In genomic region chr1:171513234-171513633, GRCm38 (mm10) we compare ENCODE assay signal across 23 mouse cellular contexts. TPM values are rescaled to one million over a fixed set of nuclear protein-coding genes. Genes with fewer than 3 reads are reported as not detected.
DNase-seq lines count a peak whose midpoint lies in the region; ATAC-seq and TF ChIP-seq lines count a peak whose summit lies in the region.
"Had no signal": no experiment of that assay in that cellular context is flagged by ENCODE, and none has a peak within 500 bp of the region (broad histone marks: within the 10 kb centered on the region; RNA-seq: fewer than 3 reads in every experiment).

No protein-coding gene starts in this region.

- H3K27ac ChIP-seq in layer of hippocampus, adult 2 months = no peak overlapping the region
- no peak overlapping the region for H3K27ac ChIP-seq in CH12.LX (ENCODE audit: insufficient read depth, low read depth)
- no peak overlapping the region for H3K27ac ChIP-seq in ES-Bruce4 (ENCODE audit: insufficient read depth, low read length)
- H3K27ac ChIP-seq in midbrain, embryonic 10.5 days (replicated peaks) = no peak overlapping the region
- H3K27ac ChIP-seq: embryonic facial prominence, embryonic 15.5 days; heart, embryonic 13.5 days; limb, embryonic 13.5 days; neural tube, embryonic 12.5 days had no signal

- H3K4me3 ChIP-seq in layer of hippocampus, adult 2 months = no peak overlapping the region
- H3K4me3 ChIP-seq in CH12.LX (replicated peaks in 1 of 3; ENCODE audit: low read depth in 2 of 3, low read length in 2 of 3, poor library complexity in 1 of 3) = no peak overlapping the region
- no peak overlapping the region for H3K4me3 ChIP-seq in ES-Bruce4 (ENCODE audit: low read depth, low read length)
- H3K4me3 ChIP-seq in midbrain, embryonic 10.5 days = no peak overlapping the region
- H3K4me3 ChIP-seq: embryonic facial prominence, embryonic 15.5 days; heart, embryonic 13.5 days; limb, embryonic 13.5 days; neural tube, embryonic 12.5 days had no signal

- peaks cover 3% of the 10 kb centered on the region for H3K9me3 ChIP-seq in CH12.LX (replicated peaks; ENCODE audit: low read length)
- H3K9me3 ChIP-seq in ES-Bruce4 (replicated peaks; ENCODE audit: control insufficient read depth, insufficient read depth, low read length, poor library complexity, severe bottlenecking) = 0 out of 2 replicates have a peak, but pooled peaks cover under 1% of the 10 kb centered on the region
- H3K9me3 ChIP-seq in midbrain, embryonic 10.5 days (replicated peaks) = 0 out of 2 replicates have a peak, but pooled peaks cover 2% of the 10 kb centered on the region
- H3K9me3 ChIP-seq: embryonic facial prominence, embryonic 15.5 days; limb, embryonic 13.5 days; neural tube, embryonic 12.5 days had no signal

- TF ChIP-seq EP300 in CH12.LX (IDR thresholded peaks at IDR 0.05; ENCODE audit: low read length) (no peak), ES-Bruce4 (IDR thresholded peaks at IDR 0.05; ENCODE audit: insufficient read depth, low read depth, low read length) (no peak)

- TF ChIP-seq CTCF in layer of hippocampus, adult 2 months (conservative IDR thresholded peaks at IDR 0.05) = peak; percentile 40
- TF ChIP-seq CTCF in CH12.LX (conservative IDR thresholded peaks at IDR 0.05 in 1 of 2, IDR thresholded peaks at IDR 0.05 in 1 of 2; ENCODE audit: low read depth in 2 of 2, low read length in 2 of 2) (peak in 1 of 2 experiments; percentile 48; a peak in 2 of 4 replicates), ES-Bruce4 (IDR thresholded peaks at IDR 0.05; ENCODE audit: low read depth, low read length) (peak; percentile 38)

- TF ChIP-seq RAD21 in CH12.LX (IDR thresholded peaks at IDR 0.05; ENCODE audit: low read depth, low read length) = peak; percentile 44

- H3K4me1 ChIP-seq in CH12.LX (ENCODE audit: control insufficient read depth in 1 of 2, insufficient read depth in 2 of 2) (no peaks in the 10 kb centered on the region), ES-Bruce4 (ENCODE audit: control insufficient read depth, insufficient read depth, low read length) (no peaks in the 10 kb centered on the region)
- H3K4me1 ChIP-seq in midbrain, embryonic 10.5 days = peaks cover 5% of the 10 kb centered on the region; the same call in 1 of the 2 replicates
- H3K4me1 ChIP-seq: embryonic facial prominence, embryonic 15.5 days; heart, embryonic 13.5 days; limb, embryonic 13.5 days; neural tube, embryonic 12.5 days had no signal

- H3K36me3 ChIP-seq in CH12.LX (replicated peaks in 1 of 2; ENCODE audit: control insufficient read depth in 1 of 2, insufficient read depth in 1 of 2, low read length in 1 of 2) (no peaks in the 10 kb centered on the region), ES-Bruce4 (ENCODE audit: control insufficient read depth, insufficient read depth, low read length, poor library complexity, severe bottlenecking) (no peaks in the 10 kb centered on the region)
- H3K36me3 ChIP-seq in midbrain, embryonic 10.5 days = no peaks in the 10 kb centered on the region
- H3K36me3 ChIP-seq: embryonic facial prominence, embryonic 15.5 days; heart, embryonic 13.5 days; limb, embryonic 13.5 days; neural tube, embryonic 12.5 days had no signal

- no peak overlapping the region for H3K9ac ChIP-seq in CH12.LX (ENCODE audit: insufficient read depth, low read depth)
- no peak overlapping the region for H3K9ac ChIP-seq in ES-Bruce4 (ENCODE audit: low read depth, poor library complexity, severe bottlenecking)
- H3K9ac ChIP-seq: embryonic facial prominence, embryonic 15.5 days; heart, embryonic 13.5 days; limb, embryonic 13.5 days; neural tube, embryonic 12.5 days had no signal

- ATAC-seq in megakaryocyte progenitor cell, adult 5-6 weeks (replicated peaks; ENCODE audit: poor library complexity) = peak; percentile 50; the same call in 1 of the 2 replicates
- ATAC-seq in erythroid progenitor cell, adult 5-6 weeks (replicated peaks; ENCODE audit: low FRiP score, poor library complexity, severe bottlenecking) = no peak
- ATAC-seq: hindbrain, embryonic 16.5 days had no signal

- dilution Hi-C loops in CH12.LX (cut with MboI; ENCODE audit: extremely low pct_ligation_motif_present, extremely low pct_unique_long_range_greater_than_20kb, low sequenced_read_pairs) = no loop called here

- no peak for DNase-seq in layer of hippocampus, adult 2 months (ENCODE audit: low spot score in 2 of 2)
- no peak for DNase-seq in layer of hippocampus, adult 18-20 months (ENCODE audit: low spot score in 2 of 2)
- no peak for DNase-seq in CH12.LX (ENCODE audit: extremely low read depth)
- DNase-seq in midbrain, embryonic 10.5 days (ENCODE audit: low spot score) = no peak
- DNase-seq: cerebellum, postnatal 10 days; embryo, embryonic 11 days; gastrocnemius, postnatal 36 days; heart, postnatal 36 days; lung, adult 2 months had no signal

- in situ Hi-C loops in CH12.LX (cut with MboI; ENCODE audit: low pct_ligation_motif_present, low pct_unique_long_range_greater_than_20kb, low sequenced_read_pairs) = no loop called here

- H3K27me3 ChIP-seq in CH12.LX (replicated peaks) (peaks cover 3% of the 10 kb centered on the region), ES-Bruce4 (ENCODE audit: control insufficient read depth, insufficient read depth, low read length, poor library complexity, severe bottlenecking) (no peaks in the 10 kb centered on the region)
- no peaks in the 10 kb centered on the region for H3K27me3 ChIP-seq in midbrain, embryonic 10.5 days (ENCODE audit: low read depth, poor library complexity, severe bottlenecking)
- H3K27me3 ChIP-seq: embryonic facial prominence, embryonic 15.5 days; heart, embryonic 13.5 days; limb, embryonic 13.5 days; neural tube, embryonic 12.5 days had no signal

- no peaks in the 10 kb centered on the region for H3K79me2 ChIP-seq in CH12.LX (replicated peaks; ENCODE audit: control insufficient read depth, extremely low read depth, insufficient read depth, poor library complexity, severe bottlenecking)

- no peak for TF ChIP-seq POLR2A in CH12.LX (IDR thresholded peaks at IDR 0.05; ENCODE audit: low read depth, low read length)
- no peak for TF ChIP-seq POLR2A in ES-Bruce4 (IDR thresholded peaks at IDR 0.05; ENCODE audit: insufficient read depth, low read length)

- H3K4me2 ChIP-seq in CH12.LX (ENCODE audit: insufficient read depth, low read depth, poor library complexity, severe bottlenecking) = no peak overlapping the region
- H3K4me2 ChIP-seq: embryonic facial prominence, embryonic 15.5 days; heart, embryonic 13.5 days; limb, embryonic 13.5 days; neural tube, embryonic 12.5 days had no signal

- 91% methylated on average over 2 of the region's 2 CpGs for WGBS in midbrain, embryonic 10.5 days

TF ChIP-seq in CH12.LX, 34 proteins besides CTCF, POLR2A, EP300 and RAD21 (continues in another document):
- TF ChIP-seq MAZ (IDR thresholded peaks at IDR 0.05; ENCODE audit: low read depth, low read length) (no peak), ELF1 (IDR thresholded peaks at IDR 0.05; ENCODE audit: low read depth, low read length) (no peak), JUND (conservative IDR thresholded peaks at IDR 0.05; ENCODE audit: low read depth, low read length) (no peak), MYC (IDR thresholded peaks at IDR 0.05; ENCODE audit: low read depth, low read length) (no peak), MXI1 (IDR thresholded peaks at IDR 0.05; ENCODE audit: low read depth, low read length) (no peak), E2F4 (IDR thresholded peaks at IDR 0.05; ENCODE audit: insufficient replicate concordance, low read depth, low read length) (no peak), TBP (conservative IDR thresholded peaks at IDR 0.05; ENCODE audit: low read depth, low read length) (no peak), ETS1 (conservative IDR thresholded peaks at IDR 0.05; ENCODE audit: low read depth, low read length) (no peak)

RNA-seq across cellular contexts. Expression of gene Alyref2, which starts 10.0 kb away (rescaled TPM):
- 1 to 10 TPM; 6.2 to 7.2 TPM for total RNA-seq in layer of hippocampus, adult 2 months (2021)
- 1 to 10 TPM; 6.9 to 7.3 TPM for total RNA-seq in layer of hippocampus, adult 18-20 months (2021)
- total RNA-seq in CH12.LX (2012; rRNA removed) (5.4 and 5.9 TPM in 2 replicates), CH12.LX (2014; rRNA removed) (4.2 and 4.6 TPM in 2 replicates)
- polyA plus RNA-seq in CH12.LX (2012; ENCODE audit: insufficient read length, low read depth) (4.9 and 5.3 TPM in 2 replicates), ES-Bruce4 (2011; ENCODE audit: insufficient read depth, insufficient read length, low read depth, missing spikeins) (4.7 and 5.2 TPM in 2 replicates)
- 5.1 and 5.8 TPM in 2 replicates for total RNA-seq in megakaryocyte progenitor cell, adult 5-6 weeks (2015)
- total RNA-seq in megakaryocyte progenitor cell, adult 5-6 weeks (2017) = 9.1 and 10.8 TPM in 2 replicates
- not detected in 2 replicates for total RNA-seq in erythroid progenitor cell, adult 5-6 weeks (2015; ENCODE audit: low replicate concordance)
- 5.5 TPM in 1 of 2 replicates, not detected in the other for total RNA-seq in erythroid progenitor cell, adult 5-6 weeks (2017; ENCODE audit: low replicate concordance)
- 10.5 and 13.6 TPM in 2 replicates for polyA plus RNA-seq in midbrain, embryonic 10.5 days (2016; fragmentation: Nextera tagmentation; extraction: Ambion mirVana)

RNA-seq across cellular contexts. Expression of gene Itln1, which starts 21.9 kb away (rescaled TPM):
- total RNA-seq in layer of hippocampus, adult 2 months (2021) = not detected
- total RNA-seq in layer of hippocampus, adult 18-20 months (2021) = not detected
- total RNA-seq in CH12.LX (2012; rRNA removed) (not detected in 2 replicates), CH12.LX (2014; rRNA removed) (not detected in 2 replicates)
- polyA plus RNA-seq in CH12.LX (2012; ENCODE audit: insufficient read length, low read depth) (not detected in 2 replicates), ES-Bruce4 (2011; ENCODE audit: insufficient read depth, insufficient read length, low read depth, missing spikeins) (not detected in 2 replicates)
- total RNA-seq in megakaryocyte progenitor cell, adult 5-6 weeks (2015) = not detected in 2 replicates
- total RNA-seq in megakaryocyte progenitor cell, adult 5-6 weeks (2017) = not detected in 2 replicates
- not detected in 2 replicates for total RNA-seq in erythroid progenitor cell, adult 5-6 weeks (2015; ENCODE audit: low replicate concordance)
- total RNA-seq in erythroid progenitor cell, adult 5-6 weeks (2017; ENCODE audit: low replicate concordance) = not detected in 2 replicates
- polyA plus RNA-seq in midbrain, embryonic 10.5 days (2016; fragmentation: Nextera tagmentation; extraction: Ambion mirVana) = not detected in 2 replicates
- total RNA-seq: gastrocnemius, postnatal 36 days; heart, postnatal 36 days; layer of hippocampus, adult 8-10 months; midbrain, postnatal 0 days had no signal
- polyA plus RNA-seq: forebrain, embryonic 11.5 days; heart, embryonic 13.5 days; hindbrain, embryonic 16.5 days; kidney, embryonic 14.5 days; limb, embryonic 13.5 days; midbrain, postnatal 0 days; neural tube, embryonic 12.5 days; spleen, adult 2 months; stomach, embryonic 16.5 days had no signal

RNA-seq across cellular contexts. Expression of gene Cd244a, which starts 45.8 kb away (rescaled TPM):
- total RNA-seq in layer of hippocampus, adult 2 months (2021) = not detected
- total RNA-seq in layer of hippocampus, adult 18-20 months (2021) = not detected
- 0.21 and 0.34 TPM in 2 replicates for total RNA-seq in CH12.LX (2012; rRNA removed)
- 0.45 and 0.64 TPM in 2 replicates for total RNA-seq in CH12.LX (2014; rRNA removed)
- 0.41 and 0.74 TPM in 2 replicates for polyA plus RNA-seq in CH12.LX (2012; ENCODE audit: insufficient read length, low read depth)
- polyA plus RNA-seq in ES-Bruce4 (2011; ENCODE audit: insufficient read depth, insufficient read length, low read depth, missing spikeins) = not detected in 2 replicates
- 5.0 and 6.5 TPM in 2 replicates for total RNA-seq in megakaryocyte progenitor cell, adult 5-6 weeks (2015)
- 6.1 and 9.8 TPM in 2 replicates for total RNA-seq in megakaryocyte progenitor cell, adult 5-6 weeks (2017)
- total RNA-seq in erythroid progenitor cell, adult 5-6 weeks (2015; ENCODE audit: low replicate concordance) = 1.8 and 4.6 TPM in 2 replicates
- total RNA-seq in erythroid progenitor cell, adult 5-6 weeks (2017; ENCODE audit: low replicate concordance) = 2.2 TPM in 1 of 2 replicates, not detected in the other
- 0.06 TPM in 1 of 2 replicates, not detected in the other for polyA plus RNA-seq in midbrain, embryonic 10.5 days (2016; fragmentation: Nextera tagmentation; extraction: Ambion mirVana)
- total RNA-seq: gastrocnemius, postnatal 36 days; midbrain, postnatal 0 days had no signal
- polyA plus RNA-seq: forebrain, embryonic 11.5 days; hindbrain, embryonic 16.5 days; kidney, embryonic 14.5 days; midbrain, postnatal 0 days; neural tube, embryonic 12.5 days had no signal
